Mouse (Mus musculus) megakaryocyte, embryonic 14.5 days (primary cell): ENCODE results near the gene Ube2f.

Source experiments
- FLI1 ChIP-seq: IDR thresholded peaks from 2 replicates; pipeline ENCODE4 v1.6.1; 2012; ENCODE audit warnings: low read length, inconsistent platforms, mixed read lengths
- GATA1 ChIP-seq: IDR thresholded peaks from 3 replicates; pipeline ENCODE4 v1.6.1; 2012; ENCODE audit warnings: mixed read lengths, low read length, inconsistent platforms, borderline replicate concordance

DNA sequence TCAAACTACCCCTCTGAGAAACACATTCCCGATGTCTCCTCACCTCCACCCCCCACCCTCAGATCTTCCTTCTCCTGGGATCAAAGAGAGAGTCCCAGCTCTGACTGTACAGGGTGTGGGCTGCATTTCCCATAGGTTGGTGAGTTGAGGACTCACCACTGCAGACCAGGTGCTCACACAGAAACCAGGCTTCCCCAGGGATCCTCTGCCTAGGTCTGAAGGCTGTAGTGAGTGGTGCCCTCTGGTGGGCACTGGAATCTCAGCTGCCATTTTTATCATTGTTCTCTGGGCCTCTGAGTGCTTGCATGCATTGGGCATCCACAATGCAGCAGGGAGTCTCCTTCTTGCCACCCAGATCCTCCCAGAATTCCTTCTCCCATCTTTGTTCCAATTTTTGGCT is 39.0 kb upstream of the Ube2f start:
- TF ChIP-seq GATA1 (no peak), FLI1 (no peak)
